In the genomic region with DNA sequence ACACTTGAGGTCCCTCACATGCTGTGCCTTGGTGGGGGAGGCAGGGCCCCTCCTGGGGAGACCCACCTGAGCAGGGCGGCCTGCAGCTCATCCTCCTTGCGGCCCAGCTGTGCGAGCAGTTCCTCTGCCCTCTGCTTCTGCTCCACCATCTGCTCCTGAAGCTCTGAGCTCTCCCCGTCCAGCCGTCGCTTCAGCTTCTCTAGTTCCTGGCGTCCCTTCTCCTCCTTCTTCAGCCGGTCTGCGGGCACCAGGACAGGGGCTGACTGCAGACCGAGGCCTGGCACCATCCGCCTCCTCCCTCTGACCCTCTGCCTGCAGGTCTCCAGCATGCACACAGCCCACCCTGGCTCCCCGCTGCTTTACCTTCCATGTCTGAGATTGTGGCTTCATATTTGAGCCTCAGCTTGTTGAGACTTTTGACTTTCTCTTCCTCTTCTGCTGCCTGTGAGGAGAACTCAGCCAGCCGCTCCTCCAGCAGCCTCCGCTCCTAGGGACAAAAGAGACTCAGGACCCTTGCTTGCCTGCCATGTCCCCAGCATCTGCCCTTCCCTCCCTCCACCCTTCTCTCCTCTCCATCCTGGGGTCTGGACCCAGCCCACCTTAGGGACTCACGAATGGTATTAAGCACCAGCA, we compare ENCODE assay signal across 23 mouse cellular contexts. TPM values are rescaled to one million over a fixed set of nuclear protein-coding genes. Genes with fewer than 3 reads are reported as not detected.
DNase-seq lines count a peak whose midpoint lies in the region; TF ChIP-seq lines count a peak whose summit lies in the region.
"Had no signal": no experiment of that assay in that cellular context is flagged by ENCODE, and none has a peak within 500 bp of the region (broad histone marks: within the 10 kb centered on the region; RNA-seq: fewer than 3 reads in every experiment).

No protein-coding gene starts in this region.

- TF ChIP-seq POLR2A in bone marrow, adult 2 months (IDR thresholded peaks at IDR 0.05; ENCODE audit: borderline replicate concordance, control insufficient read depth, low read depth, low read length), result peak; percentile 9; the same call in 1 of the 2 replicates

- H3K4me3 ChIP-seq in bone marrow, adult 2 months (replicated peaks; ENCODE audit: control insufficient read depth, low read depth, low read length), result no peak overlapping the region
- H3K4me3 ChIP-seq: forebrain, embryonic 10.5 days; forebrain, embryonic 13.5 days; heart, embryonic 12.5 days; heart, embryonic 15.5 days; hindbrain, embryonic 10.5 days; hindbrain, embryonic 13.5 days; intestine, embryonic 15.5 days had no signal

- H3K27ac ChIP-seq in bone marrow, adult 2 months (ENCODE audit: control insufficient read depth, insufficient read depth, low read depth, low read length, poor library complexity), result no peak overlapping the region; the same call in 1 of the 2 replicates
- H3K27ac ChIP-seq: forebrain, embryonic 10.5 days; forebrain, embryonic 13.5 days; heart, embryonic 15.5 days; hindbrain, embryonic 10.5 days; hindbrain, embryonic 13.5 days; intestine, embryonic 15.5 days had no signal

- intact Hi-C loops in left cerebral cortex, postnatal 4 days (cut with DNase I), result no loop called here
- intact Hi-C loops in left cerebral cortex, postnatal 25 days (cut with DNase I), result no loop called here

- no peaks in the 10 kb centered on the region for H3K4me1 ChIP-seq in bone marrow, adult 2 months (ENCODE audit: control insufficient read depth, insufficient read depth, low read length)
- H3K4me1 ChIP-seq: forebrain, embryonic 13.5 days; heart, embryonic 12.5 days; heart, embryonic 15.5 days; intestine, embryonic 15.5 days had no signal

- peak; percentile 71 to 74 for DNase-seq in cerebellum, postnatal 10 days
- DNase-seq in cerebellum, adult 8-10 months, result no peak
- DNase-seq in left cerebral cortex, postnatal 4 days, result peak; percentile 51
- DNase-seq in left cerebral cortex, postnatal 25 days (ENCODE audit: low spot score in 2 of 2), result no peak
- DNase-seq in ovary, adult 18-20 months (ENCODE audit: low spot score), result no peak
- DNase-seq: adrenal gland, postnatal 10 days; adrenal gland, postnatal 36 days; cerebellum, adult 11-12 months; gastrocnemius, postnatal 10 days; gastrocnemius, postnatal 36 days; heart, postnatal 10 days; heart, postnatal 36 days; kidney, adult 11 months had no signal

- TF ChIP-seq CTCF in bone marrow, adult 2 months (IDR thresholded peaks at IDR 0.05; ENCODE audit: control insufficient read depth, insufficient read depth, low read length), result no peak

- WGBS in bone marrow, adult 2 months, result 74% methylated on average over 15 of the region's 15 CpGs

RNA-seq across cellular contexts. Expression of gene Kcnc3, which starts 38.1 kb away (rescaled TPM):
- 10 to 100 TPM; 31.0 to 33.0 TPM for total RNA-seq in left cerebral cortex, postnatal 4 days (2021)
- 10 to 100 TPM; 85.1 to 94.3 TPM for total RNA-seq in left cerebral cortex, postnatal 25 days (2021)
- polyA plus RNA-seq in bone marrow, adult 2 months (2011; ENCODE audit: insufficient read depth, insufficient read length, low replicate concordance, missing spikeins), result 1.1 and 3.9 TPM in 2 replicates
- polyA plus RNA-seq: G1E had no signal

RNA-seq across cellular contexts. Expression of gene Myh14, which starts 42.1 kb away (rescaled TPM):
- 1 to 10 TPM; 3.0 to 5.7 TPM for total RNA-seq in left cerebral cortex, postnatal 4 days (2021)
- 10 to 100 TPM; 15.4 to 20.6 TPM for total RNA-seq in left cerebral cortex, postnatal 25 days (2021)
- 0.41 TPM in 1 of 2 replicates, not detected in the other for polyA plus RNA-seq in bone marrow, adult 2 months (2011; ENCODE audit: insufficient read depth, insufficient read length, low replicate concordance, missing spikeins)
- total RNA-seq: G1E; granulocyte monocyte progenitor cell, adult 5-6 weeks had no signal
- polyA plus RNA-seq: G1E had no signal

RNA-seq across cellular contexts. Expression of gene Napsa, which starts 56.3 kb away (rescaled TPM):
- total RNA-seq in left cerebral cortex, postnatal 4 days (2021), result under 1 TPM in 1 of 2 experiments, not detected in 1; 0.30 TPM
- total RNA-seq in left cerebral cortex, postnatal 25 days (2021), result under 1 TPM in 1 of 2 experiments, not detected in 1; 0.21 TPM
- 21.1 and 49.7 TPM in 2 replicates for polyA plus RNA-seq in bone marrow, adult 2 months (2011; ENCODE audit: insufficient read depth, insufficient read length, low replicate concordance, missing spikeins)
- polyA plus RNA-seq: heart, embryonic 12.5 days had no signal

Comparison
In these comparisons a context has a peak if more than half of its experiments do, and no peak if none do; other contexts are left out.
1. DNase-seq: peak in cerebellum, postnatal 10 days (2 of 2) and left cerebral cortex, postnatal 4 days (single experiment); none in cerebellum, adult 8-10 months (single experiment), left cerebral cortex, postnatal 25 days (0 of 2) and ovary, adult 18-20 months (single experiment).